In the genomic region with DNA sequence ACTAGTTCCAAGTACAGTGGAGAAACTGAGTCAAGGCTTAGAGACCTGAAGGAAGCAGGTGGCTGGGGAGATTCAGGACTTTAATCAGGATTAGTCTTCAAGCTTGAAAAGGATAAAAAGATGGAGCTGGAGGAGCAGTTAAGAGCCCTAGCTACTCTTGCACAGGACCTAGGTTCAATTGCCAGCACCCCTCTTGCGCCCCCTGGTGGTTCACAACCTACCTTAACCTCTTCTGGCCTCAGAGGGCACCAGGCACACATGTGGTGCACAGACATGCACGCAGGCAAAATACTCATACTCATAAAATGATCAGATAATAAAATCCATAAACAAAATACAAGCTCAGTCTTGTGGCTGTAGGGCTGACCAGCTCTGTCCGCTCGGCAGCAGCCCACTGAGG, we compare ENCODE assay signal across 8 mouse cellular contexts. TPM values are rescaled to one million over a fixed set of nuclear protein-coding genes. Genes with fewer than 3 reads are reported as not detected.
A peak's percentile ranks its signal among the peaks of the same experiment; 100 is the strongest.
DNase-seq lines count a peak whose midpoint lies in the region; ATAC-seq and TF ChIP-seq lines count a peak whose summit lies in the region.

No protein-coding gene starts in this region.

- no peaks in the 10 kb centered on the region for H3K36me3 ChIP-seq in midbrain, embryonic 10.5 days
- no peaks in the 10 kb centered on the region for H3K36me3 ChIP-seq in midbrain, embryonic 13.5 days
- H3K36me3 ChIP-seq in embryonic facial prominence, embryonic 10.5 days (replicated peaks), result no peaks in the 10 kb centered on the region
- no peaks in the 10 kb centered on the region for H3K36me3 ChIP-seq in hindbrain, postnatal 0 days (ENCODE audit: insufficient read depth, low read length)
- no peaks in the 10 kb centered on the region for H3K36me3 ChIP-seq in limb, embryonic 10.5 days
- H3K36me3 ChIP-seq in neural tube, embryonic 11.5 days (ENCODE audit: control insufficient read depth, insufficient read depth, low read length), result no peaks in the 10 kb centered on the region

- H3K4me3 ChIP-seq in midbrain, embryonic 10.5 days, result no peak overlapping the region
- no peak overlapping the region for H3K4me3 ChIP-seq in midbrain, embryonic 13.5 days (replicated peaks)
- no peak overlapping the region for H3K4me3 ChIP-seq in embryonic facial prominence, embryonic 10.5 days
- H3K4me3 ChIP-seq in hindbrain, postnatal 0 days (ENCODE audit: low read length), result no peak overlapping the region
- no peak overlapping the region for H3K4me3 ChIP-seq in limb, embryonic 10.5 days
- no peak overlapping the region for H3K4me3 ChIP-seq in neural tube, embryonic 11.5 days (ENCODE audit: low read depth, low read length)

- no peak overlapping the region for H3K27ac ChIP-seq in midbrain, embryonic 10.5 days (replicated peaks)
- no peak overlapping the region for H3K27ac ChIP-seq in midbrain, embryonic 13.5 days
- H3K27ac ChIP-seq in embryonic facial prominence, embryonic 10.5 days (replicated peaks), result no peak overlapping the region
- H3K27ac ChIP-seq in hindbrain, postnatal 0 days, result no peak overlapping the region
- no peak overlapping the region for H3K27ac ChIP-seq in limb, embryonic 10.5 days
- no peak overlapping the region for H3K27ac ChIP-seq in neural tube, embryonic 11.5 days (ENCODE audit: low read depth, low read length)

- DNase-seq in midbrain, embryonic 10.5 days (ENCODE audit: low spot score), result peak; percentile 68
- peak; percentile 23 for DNase-seq in adrenal gland, adult 8-10 months
- DNase-seq in embryonic facial prominence, embryonic 10.5 days (ENCODE audit: low spot score), result peak; percentile 85
- DNase-seq in hindbrain, postnatal 0 days (ENCODE audit: low spot score), result peak; percentile 56
- peak; percentile 86 for DNase-seq in limb, embryonic 10.5 days (ENCODE audit: low spot score)
- DNase-seq in neural tube, embryonic 11.5 days (ENCODE audit: low spot score), result peak; percentile 69
- peak; percentile 81 for DNase-seq in thymus, postnatal 14 days

- H3K27me3 ChIP-seq in midbrain, embryonic 10.5 days (ENCODE audit: low read depth, poor library complexity, severe bottlenecking), result no peaks in the 10 kb centered on the region
- no peaks in the 10 kb centered on the region for H3K27me3 ChIP-seq in midbrain, embryonic 13.5 days
- H3K27me3 ChIP-seq in embryonic facial prominence, embryonic 10.5 days (replicated peaks; ENCODE audit: low read depth, poor library complexity, severe bottlenecking), result no peaks in the 10 kb centered on the region
- no peaks in the 10 kb centered on the region for H3K27me3 ChIP-seq in hindbrain, postnatal 0 days (ENCODE audit: insufficient read depth, low read length)
- no peaks in the 10 kb centered on the region for H3K27me3 ChIP-seq in limb, embryonic 10.5 days (ENCODE audit: low read depth, poor library complexity, severe bottlenecking)
- no peaks in the 10 kb centered on the region for H3K27me3 ChIP-seq in neural tube, embryonic 11.5 days (ENCODE audit: control insufficient read depth, insufficient read depth, low read length)

- 48% methylated on average over 4 of the region's 4 CpGs for WGBS in midbrain, embryonic 10.5 days
- 48% methylated on average over 4 of the region's 4 CpGs for WGBS in midbrain, embryonic 13.5 days
- 52% methylated on average over 4 of the region's 4 CpGs for WGBS in embryonic facial prominence, embryonic 10.5 days
- 63% methylated on average over 4 of the region's 4 CpGs for WGBS in hindbrain, postnatal 0 days
- WGBS in limb, embryonic 10.5 days, result 51% methylated on average over 4 of the region's 4 CpGs
- 54% methylated on average over 4 of the region's 4 CpGs for WGBS in neural tube, embryonic 11.5 days

- H3K4me1 ChIP-seq in midbrain, embryonic 10.5 days, result peaks cover 4% of the 10 kb centered on the region; the same call in 1 of the 2 replicates
- H3K4me1 ChIP-seq in midbrain, embryonic 13.5 days (replicated peaks), result 0 out of 2 replicates have a peak, but pooled peaks cover 4% of the 10 kb centered on the region
- peaks cover 4% of the 10 kb centered on the region for H3K4me1 ChIP-seq in embryonic facial prominence, embryonic 10.5 days
- no peaks in the 10 kb centered on the region for H3K4me1 ChIP-seq in hindbrain, postnatal 0 days (ENCODE audit: insufficient read depth, low read length)
- peaks cover 14% of the 10 kb centered on the region for H3K4me1 ChIP-seq in limb, embryonic 10.5 days
- H3K4me1 ChIP-seq in neural tube, embryonic 11.5 days (ENCODE audit: control insufficient read depth, insufficient read depth, low read length), result no peaks in the 10 kb centered on the region

- no peak; the same call in 1 of the 2 replicates for ATAC-seq in midbrain, embryonic 13.5 days
- no peak for ATAC-seq in hindbrain, postnatal 0 days
- no peak for ATAC-seq in neural tube, embryonic 11.5 days (ENCODE audit: insufficient read depth, low FRiP score, low TSS enrichment)

- TF ChIP-seq CTCF in hindbrain, postnatal 0 days (IDR thresholded peaks at IDR 0.05; ENCODE audit: low read depth), result peak; percentile 75

- H3K9me3 ChIP-seq in midbrain, embryonic 10.5 days (replicated peaks), result no peaks in the 10 kb centered on the region
- H3K9me3 ChIP-seq in midbrain, embryonic 13.5 days, result no peaks in the 10 kb centered on the region
- no peaks in the 10 kb centered on the region for H3K9me3 ChIP-seq in embryonic facial prominence, embryonic 10.5 days
- H3K9me3 ChIP-seq in hindbrain, postnatal 0 days (ENCODE audit: low read length), result no peaks in the 10 kb centered on the region
- H3K9me3 ChIP-seq in limb, embryonic 10.5 days (replicated peaks), result no peaks in the 10 kb centered on the region
- no peaks in the 10 kb centered on the region for H3K9me3 ChIP-seq in neural tube, embryonic 11.5 days (ENCODE audit: control insufficient read depth, low read length)

- H3K9ac ChIP-seq in midbrain, embryonic 13.5 days (replicated peaks), result no peak overlapping the region
- H3K9ac ChIP-seq in hindbrain, postnatal 0 days (replicated peaks; ENCODE audit: low read length), result no peak overlapping the region
- H3K9ac ChIP-seq in neural tube, embryonic 11.5 days (ENCODE audit: low read length), result no peak overlapping the region

- H3K4me2 ChIP-seq in midbrain, embryonic 13.5 days (replicated peaks), result no peak overlapping the region
- no peak overlapping the region for H3K4me2 ChIP-seq in hindbrain, postnatal 0 days (ENCODE audit: low read depth, low read length)
- H3K4me2 ChIP-seq in neural tube, embryonic 11.5 days (ENCODE audit: low read depth), result no peak overlapping the region

RNA-seq across cellular contexts. Expression of a gene that starts 15.8 kb away (rescaled TPM):
- polyA plus RNA-seq in midbrain, embryonic 10.5 days (2016; fragmentation: Nextera tagmentation; extraction: Ambion mirVana), result 327 and 337 TPM in 2 replicates
- polyA plus RNA-seq in midbrain, embryonic 13.5 days (2015; fragmentation: Nextera tagmentation; extraction: Ambion mirVana), result 265 and 276 TPM in 2 replicates
- 100 to 1,000 TPM in 3 of 4 experiments, 10 to 100 TPM in 1; 97.1 to 120 (median 109) TPM for total RNA-seq in adrenal gland, adult 8-10 months (2022)
- polyA plus RNA-seq in embryonic facial prominence, embryonic 10.5 days (2016; fragmentation: Nextera tagmentation; extraction: Ambion mirVana), result 372 TPM in 2 replicates
- total RNA-seq in hindbrain, postnatal 0 days (2014; rRNA removed), result 21.7 and 34.4 TPM in 2 replicates
- 253 and 257 TPM in 2 replicates for polyA plus RNA-seq in hindbrain, postnatal 0 days (2015; fragmentation: Nextera tagmentation; extraction: Ambion mirVana)
- 399 and 404 TPM in 2 replicates for polyA plus RNA-seq in limb, embryonic 10.5 days (2016; fragmentation: Nextera tagmentation; extraction: Ambion mirVana)
- 335 and 339 TPM in 2 replicates for polyA plus RNA-seq in neural tube, embryonic 11.5 days (2014; fragmentation: Nextera tagmentation; extraction: Ambion mirVana)

Comparison
In these comparisons a context has a peak if more than half of its experiments do, and no peak if none do; other contexts are left out.
1. DNase-seq: peak in every context shown above with its lines; median percentile 86 in limb, embryonic 10.5 days; 85 in embryonic facial prominence, embryonic 10.5 days; 81 in thymus, postnatal 14 days; 69 in neural tube, embryonic 11.5 days; 68 in midbrain, embryonic 10.5 days; 56 in hindbrain, postnatal 0 days; 23 in adrenal gland, adult 8-10 months.